Mouse (Mus musculus): ENCODE data around the gene Fbln7.

- TF ChIP-seq POLR2A (IDR thresholded peaks at IDR 0.05; ENCODE audit: borderline replicate concordance, control insufficient read depth, low read depth, low read length) (no peak), CTCF (IDR thresholded peaks at IDR 0.05; ENCODE audit: control insufficient read depth, insufficient read depth, low read length) (no peak)
Observed at GRCm38 (mm10) chr2:128858962-128859361, 3.8 kb upstream of the Fbln7 start.

Measured in bone marrow, adult 2 months (tissue).